Mouse (Mus musculus) lung, adult 2 months (tissue): ENCODE data around the gene Sim2.

Experiments
- CTCF ChIP-seq: fragments of 200-500 bp; IDR thresholded peaks from 2 replicates; pipeline ENCODE4 v1.5.1; 2011; ENCODE audit warnings: mild to moderate bottlenecking, low read length, control low read depth; ENCODE audit not compliant: insufficient read depth
- POLR2A ChIP-seq: fragments of 200-500 bp; IDR thresholded peaks from 2 replicates; pipeline ENCODE4 v1.6.1; 2011; ENCODE audit warnings: low read depth, mild to moderate bottlenecking, control low read depth, low read length, borderline replicate concordance; ENCODE audit errors: extremely low read depth

DNA sequence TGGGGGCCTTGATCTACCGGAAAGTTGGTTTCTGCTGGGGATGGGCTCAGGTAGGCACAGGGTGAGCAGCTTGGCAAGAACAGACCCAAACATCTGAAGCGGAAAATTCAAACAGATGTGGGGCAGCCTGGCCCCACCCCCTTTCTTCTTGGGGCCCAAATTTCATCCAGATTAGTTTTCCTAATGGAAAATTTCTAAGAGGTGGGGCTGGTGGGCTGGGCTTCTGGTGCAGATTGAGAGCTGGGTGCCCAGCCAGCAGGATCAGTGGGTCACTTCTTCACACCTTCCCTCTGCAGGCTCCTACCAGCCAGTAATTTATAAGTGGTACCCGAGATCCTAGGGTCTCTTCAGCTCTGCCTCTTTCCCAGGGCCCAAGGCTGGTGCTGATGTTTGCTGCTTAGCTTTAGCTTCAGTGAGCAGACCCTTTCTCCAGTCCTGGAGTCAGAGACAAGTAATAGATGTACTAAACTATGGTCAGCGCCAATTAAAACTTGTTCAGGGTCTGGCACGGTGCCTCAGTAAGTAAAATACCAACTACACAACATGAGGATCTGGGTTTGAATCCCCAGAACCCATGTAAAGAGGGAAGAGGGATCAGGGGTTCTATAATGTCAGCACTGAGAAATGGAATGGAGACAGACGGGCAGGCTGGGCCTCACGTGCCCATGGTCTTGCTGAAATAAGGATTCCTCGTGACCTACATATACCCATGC is 2.6 kb upstream of the Sim2 start:
- TF ChIP-seq CTCF (no peak), POLR2A (no peak)
